Mouse (Mus musculus) kidney, adult 2 months (tissue): ENCODE results near the gene Btd. TPM values are rescaled to one million over a fixed set of nuclear protein-coding genes. Genes with fewer than 3 reads are reported as not detected.

Source experiments
- DNase-seq: peaks from one replicate; pipeline ENCODE4 v3.0.0; 2021
- H3K27ac ChIP-seq: fragments of 200-500 bp; 2 replicates; pipeline ENCODE4 v1.5.1; 2012; ENCODE audit warnings: low read depth, low read length, control low read depth, inconsistent platforms; ENCODE audit not compliant: insufficient read depth
- H3K27me3 ChIP-seq: fragments of 200-500 bp; replicated peaks from 2 replicates; pipeline ENCODE4 v1.6.1; 2012; ENCODE audit warnings: mild to moderate bottlenecking, moderate library complexity, low read length, inconsistent platforms; ENCODE audit not compliant: control insufficient read depth, insufficient read depth
- H3K36me3 ChIP-seq: fragments of 200-500 bp; 2 replicates; pipeline ENCODE4 v1.6.1; 2012; ENCODE audit warnings: mild to moderate bottlenecking, moderate library complexity, low read length, inconsistent platforms; ENCODE audit not compliant: control insufficient read depth, insufficient read depth
- H3K4me1 ChIP-seq: fragments of 200-500 bp; 2 replicates; pipeline ENCODE4 v1.6.1; 2011; ENCODE audit warnings: low read length; ENCODE audit not compliant: control insufficient read depth, insufficient read depth
- H3K4me3 ChIP-seq: fragments of 200-500 bp; 2 replicates; pipeline ENCODE4 v1.5.1; 2011; ENCODE audit warnings: mild to moderate bottlenecking, low read depth, low read length, control low read depth; ENCODE audit not compliant: insufficient read depth
- CTCF ChIP-seq: fragments of 200-500 bp; conservative IDR thresholded peaks from 2 replicates; pipeline ENCODE4 v1.5.1; 2011; ENCODE audit warnings: low read depth, mild to moderate bottlenecking, control low read depth, low read length, moderate library complexity, mixed read lengths; ENCODE audit not compliant: insufficient read depth, insufficient read length
- POLR2A ChIP-seq: fragments of 200-500 bp; IDR thresholded peaks from one replicate; pipeline ENCODE4 v1.6.1; 2011; ENCODE audit warnings: low read depth, low read length, control low read depth
- WGBS: fragments of 180-500 bp; shearing (Covaris S2); methylation state at CpG from one replicate; pipeline ENCODE4 v1.1.7; 2018; 5-methylcytosine and 5-hydroxymethylcytosine counted together
- polyA plus RNA-seq: library from polyadenylated mRNA; depleted of rRNA; stranded (reverse); fragments of >200 nt; gene quantifications from 2 replicates; pipeline ENCODE4 v1.2.3, GENCODE M21; 2012; rRNA removed

Gene Btd
- polyA plus RNA-seq, 1 experiment, result 119 TPM

GRCm38 (mm10) chr14:31696206-31696984, 55.6 kb downstream of the Btd start:
- Histone ChIP-seq H3K4me3 (no peak overlapping the region), H3K4me1 (no peaks in the 10 kb centered on the region), H3K27ac (no peak overlapping the region), H3K36me3 (peaks cover 5% of the 10 kb centered on the region; the same call in 1 of the 2 replicates), H3K27me3 (no peaks in the 10 kb centered on the region)
- no peak for DNase-seq
- WGBS, result 77% methylated on average over 9 of the region's 9 CpGs
- no peak for TF ChIP-seq POLR2A
- TF ChIP-seq CTCF, result no peak

- 89% methylated on average over 3 of the region's 3 CpGs for WGBS
- Histone ChIP-seq H3K27ac (no peak overlapping the region), H3K4me3 (no peak overlapping the region), H3K27me3 (no peaks in the 10 kb centered on the region), H3K4me1 (no peaks in the 10 kb centered on the region), H3K36me3 (peaks cover 6% of the 10 kb centered on the region)
- TF ChIP-seq CTCF (no peak), POLR2A (no peak)
- DNase-seq, result no peak
Observed at GRCm38 (mm10) chr14:31696985-31697303, 56.1 kb downstream of the Btd start.

GRCm38 (mm10) chr14:31697346-31697745, 56.5 kb downstream of the Btd start:
- H3K4me3 ChIP-seq, result no peak overlapping the region
- H3K4me1 ChIP-seq, result no peaks in the 10 kb centered on the region
- no peaks in the 10 kb centered on the region for H3K27me3 ChIP-seq
- TF ChIP-seq POLR2A, result no peak
- no peak for TF ChIP-seq CTCF
- no peak overlapping the region for H3K27ac ChIP-seq
- WGBS, result 92% methylated on average over 3 of the region's 3 CpGs
- peaks cover 6% of the 10 kb centered on the region for H3K36me3 ChIP-seq
- no peak for DNase-seq

GRCm38 (mm10) chr14:31697755-31698154, 56.9 kb downstream of the Btd start:
- TF ChIP-seq CTCF (no peak), POLR2A (no peak)

GRCm38 (mm10) chr14:31700376-31700775, 59.5 kb downstream of the Btd start:
- 88% methylated on average over 2 of the region's 2 CpGs for WGBS
- H3K27ac ChIP-seq, result no peak overlapping the region
- H3K27me3 ChIP-seq, result no peaks in the 10 kb centered on the region
- H3K36me3 ChIP-seq, result peaks cover 6% of the 10 kb centered on the region
- TF ChIP-seq POLR2A, result no peak
- TF ChIP-seq CTCF, result no peak
- no peaks in the 10 kb centered on the region for H3K4me1 ChIP-seq
- H3K4me3 ChIP-seq, result no peak overlapping the region
- no peak for DNase-seq

More at GRCm38 (mm10) chr14:31697755-31698154, 56.9 kb downstream of the Btd start:
- no peaks in the 10 kb centered on the region for H3K27me3 ChIP-seq
- WGBS, result 84% methylated on average over 4 of the region's 4 CpGs
- H3K27ac ChIP-seq, result no peak overlapping the region
- H3K4me3 ChIP-seq, result no peak overlapping the region
- no peaks in the 10 kb centered on the region for H3K4me1 ChIP-seq
- H3K36me3 ChIP-seq, result peaks cover 6% of the 10 kb centered on the region
- no peak for DNase-seq

- Histone ChIP-seq H3K27ac (no peak overlapping the region), H3K4me3 (no peak overlapping the region), H3K4me1 (no peaks in the 10 kb centered on the region), H3K27me3 (no peaks in the 10 kb centered on the region), H3K36me3 (peaks cover 3% of the 10 kb centered on the region)
- DNase-seq, result no peak
- TF ChIP-seq CTCF, result no peak
- TF ChIP-seq POLR2A, result no peak
- WGBS, result 85% methylated on average over 1 of the region's 1 CpGs
Observed at GRCm38 (mm10) chr14:31709343-31709742, 68.5 kb downstream of the Btd start.

- no peak overlapping the region for H3K27ac ChIP-seq
- H3K4me1 ChIP-seq, result no peaks in the 10 kb centered on the region
- TF ChIP-seq CTCF, result no peak
- TF ChIP-seq POLR2A, result no peak
- H3K27me3 ChIP-seq, result no peaks in the 10 kb centered on the region
- H3K4me3 ChIP-seq, result no peak overlapping the region
- no peak for DNase-seq
- H3K36me3 ChIP-seq, result peaks cover 1% of the 10 kb centered on the region; the same call in 1 of the 2 replicates
Observed at GRCm38 (mm10) chr14:31715669-31716068, 74.8 kb downstream of the Btd start.

GRCm38 (mm10) chr14:31717360-31717759, 76.5 kb downstream of the Btd start:
- Histone ChIP-seq H3K4me1 (no peaks in the 10 kb centered on the region), H3K27ac (no peak overlapping the region), H3K4me3 (no peak overlapping the region), H3K27me3 (no peaks in the 10 kb centered on the region), H3K36me3 (peaks cover 1% of the 10 kb centered on the region; the same call in 1 of the 2 replicates)
- no peak for DNase-seq
- no peak for TF ChIP-seq POLR2A
- TF ChIP-seq CTCF, result no peak
- WGBS, result 98% methylated on average over 5 of the region's 5 CpGs

Other genes with a start within 250 kb of the Btd start
- 33.4 and 43.4 TPM in 2 replicates for gene Sh3bp5, start 204.9 kb upstream of the Btd start, polyA plus RNA-seq
- gene Eaf1, start 146.6 kb upstream of the Btd start, polyA plus RNA-seq, result 34.3 and 34.7 TPM in 2 replicates
- gene Mettl6, start 146.0 kb upstream of the Btd start, polyA plus RNA-seq, result 5.9 and 9.2 TPM in 2 replicates
- gene Colq, start 49.7 kb upstream of the Btd start, polyA plus RNA-seq, result 0.27 and 1.2 TPM in 2 replicates
- not detected in 2 replicates for gene Gm49387, start 150 bp upstream of the Btd start, polyA plus RNA-seq
- gene Hacl1, start 258 bp downstream of the Btd start, polyA plus RNA-seq, result 129 and 154 TPM in 2 replicates
- gene Ankrd28, start 189.6 kb downstream of the Btd start, polyA plus RNA-seq, result 7.0 and 7.5 TPM in 2 replicates